Mouse (Mus musculus) midbrain, embryonic 10.5 days (tissue): ENCODE measurements around the gene Picalm. TPM values are rescaled to one million over a fixed set of nuclear protein-coding genes. Genes with fewer than 3 reads are reported as not detected.

Experiments used
- DNase-seq: peaks from one replicate; pipeline ENCODE4 v3.0.0-alpha.2; 2017; ENCODE audit warnings: low spot score
- H3K27ac ChIP-seq: fragments of 300-500 bp; sonication (generic); replicated peaks from 2 replicates; pipeline ENCODE4 v1.5.1; 2016; ENCODE audit warnings: mild to moderate bottlenecking
- H3K27me3 ChIP-seq: fragments of 300-500 bp; sonication (generic); 2 replicates; pipeline ENCODE4 v1.6.1; 2016; ENCODE audit warnings: low read depth, mild to moderate bottlenecking; ENCODE audit not compliant: poor library complexity, severe bottlenecking
- H3K36me3 ChIP-seq: fragments of 300-500 bp; sonication (generic); 2 replicates; pipeline ENCODE4 v1.6.1; 2016; ENCODE audit warnings: mild to moderate bottlenecking, moderate library complexity
- H3K4me1 ChIP-seq: fragments of 300-500 bp; sonication (generic); 2 replicates; pipeline ENCODE4 v1.6.1; 2016
- H3K4me3 ChIP-seq: fragments of 300-500 bp; sonication (generic); 2 replicates; pipeline ENCODE4 v1.5.1; 2016; ENCODE audit warnings: mild to moderate bottlenecking, moderate library complexity
- H3K9me3 ChIP-seq: fragments of 300-500 bp; sonication (generic); replicated peaks from 2 replicates; pipeline ENCODE4 v1.6.1; 2016; ENCODE audit warnings: mild to moderate bottlenecking
- whole genome bisulfite sequencing: fragments of 180-500 bp; shearing (Covaris S2); methylation state at CpG from one replicate; pipeline ENCODE4 v1.1.7; 2016; 5-methylcytosine and 5-hydroxymethylcytosine counted together
- polyA plus RNA-seq: library from polyadenylated mRNA; unstranded; fragments of >200 nt; fragmentation: Nextera tagmentation; extraction: Ambion mirVana; gene quantifications from 2 replicates; pipeline ENCODE4 v1.2.1, GENCODE M21; 2016

Picalm gene
- polyA plus RNA-seq, 1 experiment from 2014 or later: 23.5 TPM

DNA sequence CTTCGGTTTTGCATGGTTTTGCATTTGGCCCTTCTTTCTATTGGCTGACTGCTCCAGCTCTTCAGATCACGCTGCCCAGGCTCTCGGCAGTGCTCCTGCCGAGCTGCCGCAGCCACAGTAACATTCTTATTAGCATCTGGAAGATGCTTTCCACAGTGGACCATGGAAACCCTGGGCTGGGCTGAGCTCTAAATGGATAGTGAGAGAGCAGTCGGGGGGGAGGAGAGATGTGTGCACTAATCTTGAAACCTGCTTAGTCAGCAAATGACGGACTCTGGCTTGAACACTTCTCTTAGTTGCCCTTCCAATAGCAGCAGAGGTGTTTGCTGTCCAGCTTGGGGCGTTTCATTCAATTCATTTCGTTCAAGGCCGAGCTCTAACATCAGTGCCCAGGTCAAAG is 30.8 kb upstream of the Picalm start:
- no peaks in the 10 kb centered on the region for H3K36me3 ChIP-seq
- peaks cover 5% of the 10 kb centered on the region; the same call in 1 of the 2 replicates for H3K4me1 ChIP-seq
- DNase-seq: peak; percentile 20
- no peaks in the 10 kb centered on the region for H3K27me3 ChIP-seq
- H3K9me3 ChIP-seq: no peaks in the 10 kb centered on the region
- H3K4me3 ChIP-seq: 0 out of 2 replicates have a peak overlapping the region, but pooled peaks have one; percentile 4
- H3K27ac ChIP-seq: no peak overlapping the region
- WGBS: 52% methylated on average over 10 of the region's 10 CpGs

DNA sequence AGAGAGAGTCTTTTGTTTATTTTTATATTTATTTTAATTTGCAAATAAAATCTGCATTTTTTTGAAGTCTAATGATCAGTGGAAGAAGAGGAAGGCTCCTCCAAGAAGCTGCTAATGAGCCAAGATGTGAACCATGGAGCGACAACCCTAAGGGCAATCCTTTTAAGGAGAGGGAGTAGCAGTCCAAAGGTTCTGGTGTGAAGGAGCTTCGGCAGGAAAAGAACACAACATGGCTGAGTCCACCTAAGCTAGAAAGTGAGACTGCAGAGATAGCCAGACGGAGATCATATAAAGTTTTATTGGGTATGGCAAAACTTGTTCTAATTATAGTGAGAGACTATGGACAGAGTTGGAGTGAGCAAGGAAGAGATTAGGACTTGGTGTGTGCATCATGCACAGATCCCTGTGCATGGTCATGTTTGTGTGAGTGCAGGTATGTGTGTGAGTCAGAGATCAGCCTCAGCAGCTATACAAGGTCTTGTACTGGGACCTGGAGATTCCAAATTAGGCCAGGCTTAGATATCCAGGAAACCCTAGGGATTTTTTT is 29.3 kb upstream of the Picalm start:
- Histone ChIP-seq H3K27me3 (no peaks in the 10 kb centered on the region), H3K27ac (no peak overlapping the region)
- WGBS: 85% methylated on average over 3 of the region's 3 CpGs

GRCm38 (mm10) chr7:90116100-90116499 is 13.9 kb upstream of the Picalm start:
- Histone ChIP-seq H3K27ac (no peak overlapping the region), H3K4me3 (no peak overlapping the region), H3K4me1 (no peaks in the 10 kb centered on the region), H3K9me3 (no peaks in the 10 kb centered on the region), H3K36me3 (no peaks in the 10 kb centered on the region), H3K27me3 (no peaks in the 10 kb centered on the region)
- 98% methylated on average over 2 of the region's 2 CpGs for WGBS
- DNase-seq: no peak

More for the DNA sequence above, 29.3 kb upstream of the Picalm start:
- no peaks in the 10 kb centered on the region for H3K9me3 ChIP-seq
- no peaks in the 10 kb centered on the region for H3K36me3 ChIP-seq
- H3K4me3 ChIP-seq: no peak overlapping the region
- DNase-seq: no peak
- H3K4me1 ChIP-seq: peaks cover 5% of the 10 kb centered on the region; the same call in 1 of the 2 replicates

DNA sequence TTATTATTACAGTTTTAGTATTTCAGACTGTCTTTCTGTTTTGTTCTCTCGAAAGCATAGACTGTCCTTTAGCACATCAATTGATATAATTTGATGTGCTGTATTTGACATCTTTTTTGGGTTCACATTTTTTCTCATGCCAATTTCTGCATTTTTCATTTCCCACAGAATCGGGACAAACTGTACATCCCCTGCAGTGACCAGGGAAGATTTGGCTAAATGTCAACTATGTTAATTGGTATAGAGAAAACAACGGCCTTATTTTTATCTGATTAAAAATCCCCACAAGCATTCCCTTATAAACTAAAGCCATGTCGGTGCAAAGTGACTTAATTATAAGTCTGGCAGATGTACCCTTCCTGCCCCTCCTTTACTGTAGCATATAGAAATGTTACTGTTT is 9.9 kb upstream of the Picalm start:
- Histone ChIP-seq H3K27ac (no peak overlapping the region), H3K4me3 (no peak overlapping the region), H3K27me3 (no peaks in the 10 kb centered on the region), H3K9me3 (no peaks in the 10 kb centered on the region), H3K36me3 (no peaks in the 10 kb centered on the region), H3K4me1 (no peaks in the 10 kb centered on the region)
- WGBS: 85% methylated on average over 4 of the region's 4 CpGs
- DNase-seq: no peak

GRCm38 (mm10) chr7:90124991-90125390 is 5.0 kb upstream of the Picalm start:
- H3K36me3 ChIP-seq: no peaks in the 10 kb centered on the region

GRCm38 (mm10) chr7:90128631-90129200 is 1.3 kb upstream of the Picalm start:
- Histone ChIP-seq H3K27me3 (no peaks in the 10 kb centered on the region), H3K4me3 (peak overlapping the region; percentile 98), H3K4me1 (peaks cover 22% of the 10 kb centered on the region), H3K27ac (peak overlapping the region; percentile 99), H3K9me3 (no peaks in the 10 kb centered on the region), H3K36me3 (no peaks in the 10 kb centered on the region)
- 86% methylated on average over 8 of the region's 8 CpGs for WGBS
- DNase-seq: no peak

More at GRCm38 (mm10) chr7:90124991-90125390, 5.0 kb upstream of the Picalm start:
- peaks cover 10% of the 10 kb centered on the region for H3K4me1 ChIP-seq
- no peak overlapping the region for H3K27ac ChIP-seq
- H3K4me3 ChIP-seq: no peak overlapping the region
- H3K9me3 ChIP-seq: no peaks in the 10 kb centered on the region
- DNase-seq: no peak
- WGBS: 92% methylated on average over 5 of the region's 5 CpGs
- no peaks in the 10 kb centered on the region for H3K27me3 ChIP-seq

DNA sequence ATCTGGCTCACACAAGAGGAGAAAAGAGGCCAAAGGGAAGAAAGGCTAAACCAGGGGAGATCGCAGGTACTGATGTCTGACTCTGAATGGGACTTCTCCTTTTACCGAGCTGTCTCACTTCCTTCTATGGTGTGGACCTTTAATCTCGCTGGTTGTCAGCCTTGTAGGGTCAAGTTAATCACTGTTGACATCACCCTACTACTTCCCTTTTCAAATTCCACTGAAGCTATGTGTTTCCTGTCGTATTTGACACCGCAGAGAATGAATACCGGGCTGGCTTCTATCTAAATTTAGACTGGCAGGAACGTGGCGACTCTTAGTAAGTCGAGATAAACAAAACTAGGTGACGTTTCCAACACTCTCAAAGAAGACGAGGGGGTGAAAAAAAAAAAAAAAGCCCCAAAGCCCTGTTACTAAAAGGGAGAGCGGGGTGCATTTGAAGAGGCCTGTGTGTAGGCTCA is 712 bp upstream of the Picalm start:
- Histone ChIP-seq H3K9me3 (no peaks in the 10 kb centered on the region), H3K27me3 (no peaks in the 10 kb centered on the region), H3K4me1 (peaks cover 22% of the 10 kb centered on the region), H3K27ac (peak overlapping the region; percentile 99), H3K4me3 (peak overlapping the region; percentile 98), H3K36me3 (no peaks in the 10 kb centered on the region)
- under 1% methylated on average over 12 of the region's 12 CpGs for WGBS
- no peak for DNase-seq

- Histone ChIP-seq H3K36me3 (no peaks in the 10 kb centered on the region), H3K4me1 (peaks cover 22% of the 10 kb centered on the region), H3K4me3 (peak overlapping the region; percentile 98), H3K27me3 (no peaks in the 10 kb centered on the region), H3K27ac (peak overlapping the region; percentile 99), H3K9me3 (no peaks in the 10 kb centered on the region)
- peak; percentile 54 for DNase-seq
- under 1% methylated on average over 29 of the region's 39 CpGs for WGBS
These were observed 725 bp downstream of the Picalm start for GRCm38 (mm10) chr7:90130501-90131375.

- no peak for DNase-seq
- peak overlapping the region; percentile 98 for H3K4me3 ChIP-seq
- WGBS: 0% methylated on average over 2 of the region's 2 CpGs
- peak overlapping the region; percentile 99 for H3K27ac ChIP-seq
- H3K27me3 ChIP-seq: no peaks in the 10 kb centered on the region
- no peaks in the 10 kb centered on the region for H3K9me3 ChIP-seq
- peaks cover 22% of the 10 kb centered on the region for H3K4me1 ChIP-seq
- H3K36me3 ChIP-seq: no peaks in the 10 kb centered on the region
These were observed 1.3 kb downstream of the Picalm start for GRCm38 (mm10) chr7:90131376-90131651.

DNA sequence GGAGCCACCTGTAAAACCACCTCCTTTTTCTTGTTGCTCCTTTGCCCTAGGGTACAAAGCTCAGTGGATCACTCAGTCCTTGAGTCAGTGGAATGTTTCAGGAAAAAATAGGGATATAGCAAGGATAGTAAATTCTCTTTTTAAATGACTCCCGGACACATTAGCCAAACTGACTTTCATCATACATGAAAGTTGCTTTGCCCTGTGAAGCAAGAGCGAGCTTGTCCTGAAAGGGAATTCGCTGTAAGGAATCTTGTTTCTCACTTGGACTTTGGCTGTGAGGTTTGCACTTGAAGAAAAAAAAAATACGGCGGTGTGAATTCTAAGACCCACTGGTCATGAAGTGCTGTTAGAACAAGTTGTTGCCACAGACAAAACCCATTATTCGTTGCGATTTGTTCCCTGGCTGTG is 1.8 kb downstream of the Picalm start:
- H3K4me1 ChIP-seq: peaks cover 22% of the 10 kb centered on the region
- no peak for DNase-seq
- no peaks in the 10 kb centered on the region for H3K27me3 ChIP-seq
- peak overlapping the region; percentile 98 for H3K4me3 ChIP-seq
- H3K27ac ChIP-seq: peak overlapping the region; percentile 99
- 38% methylated on average over 7 of the region's 7 CpGs for WGBS
- no peaks in the 10 kb centered on the region for H3K36me3 ChIP-seq
- H3K9me3 ChIP-seq: no peaks in the 10 kb centered on the region

- 84% methylated on average over 3 of the region's 3 CpGs for WGBS
- no peaks in the 10 kb centered on the region for H3K9me3 ChIP-seq
- H3K4me1 ChIP-seq: peaks cover 22% of the 10 kb centered on the region
- 0 out of 2 replicates have a peak overlapping the region, but pooled peaks have one; percentile 99 for H3K27ac ChIP-seq
- peak overlapping the region; percentile 98 for H3K4me3 ChIP-seq
- no peak for DNase-seq
- H3K36me3 ChIP-seq: no peaks in the 10 kb centered on the region
- no peaks in the 10 kb centered on the region for H3K27me3 ChIP-seq
These were observed 2.3 kb downstream of the Picalm start for GRCm38 (mm10) chr7:90132322-90132721.

DNA sequence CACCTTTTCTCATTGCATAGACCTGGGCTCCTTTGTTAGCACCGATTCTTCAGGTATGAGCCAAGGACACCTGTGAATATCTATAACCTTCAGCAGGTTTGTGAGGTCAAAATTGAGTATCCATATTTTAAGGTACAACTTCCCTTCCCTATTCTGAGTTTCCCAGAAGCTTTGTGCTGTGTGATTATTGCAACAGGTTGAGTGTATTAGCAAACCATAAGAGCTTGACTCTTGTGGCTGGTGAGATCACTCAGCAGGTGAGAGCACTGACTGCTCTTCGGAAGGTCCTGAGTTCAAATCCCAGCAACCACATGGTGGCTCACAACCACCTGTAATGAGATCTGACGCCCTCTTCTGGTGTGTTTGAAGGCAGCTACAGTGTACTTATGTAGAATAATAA is 6.7 kb downstream of the Picalm start:
- Histone ChIP-seq H3K4me3 (no peak overlapping the region), H3K4me1 (peaks cover 13% of the 10 kb centered on the region), H3K36me3 (no peaks in the 10 kb centered on the region), H3K27ac (no peak overlapping the region), H3K9me3 (no peaks in the 10 kb centered on the region), H3K27me3 (no peaks in the 10 kb centered on the region)
- WGBS: 78% methylated on average over 3 of the region's 3 CpGs
- no peak for DNase-seq

DNA sequence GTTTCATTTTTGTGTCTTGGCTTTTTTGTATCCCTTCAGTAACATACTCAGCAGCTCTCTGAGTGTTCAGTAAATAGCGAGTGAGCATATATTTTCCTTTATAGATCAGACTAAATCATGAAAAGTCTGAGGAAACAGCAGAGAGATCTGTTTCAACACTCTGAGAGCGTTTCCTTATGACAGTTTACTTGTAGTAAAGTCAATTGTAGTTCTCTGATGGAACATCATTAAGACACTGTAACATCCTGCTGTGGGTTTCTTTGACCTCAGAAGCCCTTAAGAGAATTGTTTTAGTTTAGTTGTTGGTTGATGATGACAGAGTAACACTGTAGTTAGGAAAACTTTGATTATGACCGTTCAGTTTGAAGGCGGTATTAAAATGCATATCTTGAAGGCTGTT is 8.3 kb downstream of the Picalm start:
- Histone ChIP-seq H3K4me1 (0 out of 2 replicates have a peak, but pooled peaks cover 7% of the 10 kb centered on the region), H3K4me3 (no peak overlapping the region), H3K27me3 (no peaks in the 10 kb centered on the region), H3K9me3 (no peaks in the 10 kb centered on the region), H3K36me3 (no peaks in the 10 kb centered on the region), H3K27ac (no peak overlapping the region)
- no peak for DNase-seq
- 91% methylated on average over 4 of the region's 4 CpGs for WGBS
